Mouse (Mus musculus) G1E (cell line): ENCODE measurements around the gene Pnpo. TPM values are rescaled to one million over a fixed set of nuclear protein-coding genes. Genes with fewer than 3 reads are reported as not detected.

Experiments used
- ATAC-seq: 2 replicates; pipeline ENCODE4 v1.8.0; 2016; ENCODE audit warnings: mild to moderate bottlenecking; ENCODE audit not compliant: insufficient number of reproducible peaks, poor library complexity, low FRiP score, severe bottlenecking; ENCODE audit errors: extremely low read depth
- DNase-seq: peaks from one replicate; pipeline ENCODE4 v3.0.0; 2012; ENCODE audit warnings: low spot score
- H3K27me3 ChIP-seq: 2 replicates; pipeline ENCODE4 v1.6.1; 2012; ENCODE audit warnings: mild to moderate bottlenecking, low read length, inconsistent platforms; ENCODE audit not compliant: insufficient read depth
- H3K36me3 ChIP-seq: replicated peaks from 2 replicates; pipeline ENCODE3; 2012; ENCODE audit warnings: mild to moderate bottlenecking, inconsistent platforms
- H3K4me1 ChIP-seq: 2 replicates; pipeline ENCODE4 v1.6.1; 2012; ENCODE audit warnings: low read depth, low read length, inconsistent platforms, mixed read lengths; ENCODE audit not compliant: insufficient read depth
- H3K4me3 ChIP-seq: 2 replicates; pipeline ENCODE4 v1.5.1; 2012; ENCODE audit warnings: low read depth, mild to moderate bottlenecking, inconsistent platforms, low read length, moderate library complexity, mixed read lengths
- H3K9me3 ChIP-seq: replicated peaks from 2 replicates; pipeline ENCODE4 v1.6.1; 2012; ENCODE audit warnings: inconsistent platforms
- CTCF ChIP-seq: IDR thresholded peaks from 2 replicates; pipeline ENCODE4 v1.5.1; 2012; ENCODE audit warnings: low read depth, low read length, inconsistent platforms, mixed read lengths
- GATA1 ChIP-seq: IDR thresholded peaks from 2 replicates; pipeline ENCODE4 v1.6.1; 2012; ENCODE audit warnings: borderline replicate concordance, low read length, inconsistent platforms, mixed read lengths
- GATA2 ChIP-seq: IDR thresholded peaks from 2 replicates; pipeline ENCODE4 v1.6.1; 2012; ENCODE audit warnings: low read depth, low read length, inconsistent platforms, borderline replicate concordance
- POLR2AphosphoS5 ChIP-seq: IDR thresholded peaks from 2 replicates; pipeline ENCODE4 v1.6.1; 2012; ENCODE audit warnings: low read depth, low read length, inconsistent platforms; ENCODE audit not compliant: insufficient replicate concordance
- TAL1 ChIP-seq: conservative IDR thresholded peaks from 2 replicates; pipeline ENCODE4 v1.6.1; 2012; ENCODE audit warnings: low read depth, low read length, inconsistent platforms, mixed read lengths
- polyA plus RNA-seq: library from polyadenylated mRNA; stranded (reverse); fragments of >175 nt; gene quantifications from 2 replicates; pipeline ENCODE4 v1.2.3, GENCODE M21; 2012
- total RNA-seq, 2 experiments: library from RNA; stranded (forward) in 1 of 2; stranded (reverse) in 1 of 2; fragments of 200-1000 nt in 1 of 2; fragments of >200 nt in 1 of 2; fragmentation: Nextera tagmentation in 1 of 2; gene quantifications; 2 replicates each; pipeline ENCODE4 v1.2.3; 2014 to 2017

The Pnpo gene
- total and polyA plus RNA-seq, 3 experiments: 97.1 to 298 (median 123) TPM

GRCm38 (mm10) chr11:96982859-96983258 is 39.1 kb upstream of the Pnpo start, which contains the start of gene Sp2:
Gene Sp2 (minus strand): TSS chr11:96982959.
- TF ChIP-seq CTCF (no peak), GATA2 (no peak), GATA1 (no peak), POLR2AphosphoS5 (no peak), TAL1 (no peak)
- H3K9me3 ChIP-seq: no peaks in the 10 kb centered on the region
- H3K4me1 ChIP-seq: peaks cover 38% of the 10 kb centered on the region
- no peaks in the 10 kb centered on the region for H3K36me3 ChIP-seq
- ATAC-seq (no peak), DNase-seq (no peak)
- H3K27me3 ChIP-seq: peaks cover 43% of the 10 kb centered on the region
- no peak within 1 kb of the TSS for H3K4me3 ChIP-seq

- ATAC-seq (no peak), DNase-seq (peak; percentile 67)
- Histone ChIP-seq H3K4me3 (no peak overlapping the region), H3K27me3 (peaks cover 38% of the 10 kb centered on the region), H3K9me3 (no peaks in the 10 kb centered on the region), H3K4me1 (peaks cover 35% of the 10 kb centered on the region), H3K36me3 (no peaks in the 10 kb centered on the region)
- TF ChIP-seq GATA1 (no peak), CTCF (peak; percentile 86)
These were observed 38.6 kb upstream of the Pnpo start for GRCm38 (mm10) chr11:96982355-96982754.

GRCm38 (mm10) chr11:96981461-96981860 is 37.7 kb upstream of the Pnpo start:
- Histone ChIP-seq H3K27me3 (peaks cover 30% of the 10 kb centered on the region), H3K36me3 (no peaks in the 10 kb centered on the region), H3K9me3 (no peaks in the 10 kb centered on the region), H3K4me3 (no peak overlapping the region), H3K4me1 (peaks cover 31% of the 10 kb centered on the region)
- TF ChIP-seq POLR2AphosphoS5 (no peak), CTCF (no peak), GATA1 (no peak), TAL1 (no peak), GATA2 (no peak)
- no peak for DNase-seq
- no peak for ATAC-seq

GRCm38 (mm10) chr11:96980021-96980420 is 36.2 kb upstream of the Pnpo start:
- no peak overlapping the region for H3K4me3 ChIP-seq

GRCm38 (mm10) chr11:96979329-96979728 is 35.5 kb upstream of the Pnpo start:
- Histone ChIP-seq H3K4me3 (no peak overlapping the region), H3K4me1 (peaks cover 51% of the 10 kb centered on the region), H3K27me3 (peaks cover 15% of the 10 kb centered on the region), H3K36me3 (peaks cover 11% of the 10 kb centered on the region), H3K9me3 (no peaks in the 10 kb centered on the region)
- ATAC-seq (no peak), DNase-seq (no peak)
- no peak for TF ChIP-seq GATA2
- TF ChIP-seq TAL1: no peak
- TF ChIP-seq CTCF: no peak
- TF ChIP-seq GATA1: no peak
- TF ChIP-seq POLR2AphosphoS5: no peak

More at GRCm38 (mm10) chr11:96980021-96980420, 36.2 kb upstream of the Pnpo start:
- ATAC-seq: no peak
- no peak for TF ChIP-seq POLR2AphosphoS5
- no peak for TF ChIP-seq TAL1
- no peak for TF ChIP-seq CTCF
- no peak for TF ChIP-seq GATA1
- TF ChIP-seq GATA2: no peak
- H3K36me3 ChIP-seq: peaks cover 11% of the 10 kb centered on the region
- no peak for DNase-seq
- H3K27me3 ChIP-seq: peaks cover 21% of the 10 kb centered on the region
- H3K9me3 ChIP-seq: no peaks in the 10 kb centered on the region
- peaks cover 45% of the 10 kb centered on the region for H3K4me1 ChIP-seq

- no peak for DNase-seq
- TF ChIP-seq TAL1 (no peak), POLR2AphosphoS5 (no peak), GATA1 (no peak), GATA2 (no peak), CTCF (no peak)
- Histone ChIP-seq H3K27me3 (peaks cover 9% of the 10 kb centered on the region), H3K4me1 (peaks cover 58% of the 10 kb centered on the region), H3K9me3 (no peaks in the 10 kb centered on the region), H3K4me3 (peak overlapping the region; percentile 90), H3K36me3 (peaks cover 18% of the 10 kb centered on the region)
- ATAC-seq: no peak
These were observed 34.8 kb upstream of the Pnpo start for GRCm38 (mm10) chr11:96978401-96979246.
